13 mouse cellular contexts compared by ENCODE assay signal in genomic region chr10:40604706-40605394, GRCm38 (mm10). TPM values are rescaled to one million over a fixed set of nuclear protein-coding genes. Genes with fewer than 3 reads are reported as not detected.
DNase-seq lines count a peak whose midpoint lies in the region; ATAC-seq lines count a peak whose summit lies in the region.
"Had no signal": no experiment of that assay in that cellular context is flagged by ENCODE, and none has a peak within 500 bp of the region (broad histone marks: within the 10 kb centered on the region; RNA-seq: fewer than 3 reads in every experiment).

No protein-coding gene starts in this region.

- ATAC-seq in kidney, embryonic 14.5 days (ENCODE audit: low FRiP score, low TSS enrichment) = no peak
- ATAC-seq: intestine, embryonic 16.5 days had no signal

- peak; percentile 12 for DNase-seq in embryo, embryonic 10 days (ENCODE audit: low spot score)
- DNase-seq in embryo, embryonic 9.5 days (ENCODE audit: extremely low spot score) = no peak
- DNase-seq in kidney, postnatal 36 days = peak; percentile 8 to 22
- peak; percentile 31 to 35 for DNase-seq in right cerebral cortex, adult 2 months (ENCODE audit: low spot score in 2 of 2)
- DNase-seq in right cerebral cortex, postnatal 4 days = no peak
- DNase-seq in MN1 (ENCODE audit: low spot score) = no peak
- no peak for DNase-seq in urinary bladder, postnatal 25 days (ENCODE audit: low spot score)
- DNase-seq: cerebellum, adult 11-12 months had no signal

- no peak overlapping the region for H3K4me3 ChIP-seq in kidney, embryonic 14.5 days (ENCODE audit: low read length)
- H3K4me3 ChIP-seq: limb, embryonic 13.5 days; neural tube, embryonic 15.5 days had no signal

- no peaks in the 10 kb centered on the region for H3K27me3 ChIP-seq in kidney, embryonic 14.5 days (ENCODE audit: control insufficient read depth, insufficient read depth, low read length)
- H3K27me3 ChIP-seq: limb, embryonic 13.5 days; neural tube, embryonic 15.5 days had no signal

- peaks cover 11% of the 10 kb centered on the region; the same call in 1 of the 2 replicates for H3K9me3 ChIP-seq in kidney, embryonic 14.5 days (ENCODE audit: control insufficient read depth, low read length)
- H3K9me3 ChIP-seq: neural tube, embryonic 15.5 days had no signal

- WGBS in kidney, embryonic 14.5 days = 63% methylated on average over 6 of the region's 6 CpGs

- H3K27ac ChIP-seq in kidney, embryonic 14.5 days (ENCODE audit: low read depth, low read length) = no peak overlapping the region
- H3K27ac ChIP-seq: limb, embryonic 13.5 days; neural tube, embryonic 15.5 days had no signal

- no peak overlapping the region for H3K4me2 ChIP-seq in kidney, embryonic 14.5 days (replicated peaks; ENCODE audit: low read depth, low read length)
- H3K4me2 ChIP-seq: heart, embryonic 11.5 days; limb, embryonic 13.5 days; neural tube, embryonic 15.5 days had no signal

- no peaks in the 10 kb centered on the region for H3K36me3 ChIP-seq in kidney, embryonic 14.5 days (ENCODE audit: control insufficient read depth, insufficient read depth, low read length)
- H3K36me3 ChIP-seq: limb, embryonic 13.5 days; neural tube, embryonic 15.5 days had no signal

- no peaks in the 10 kb centered on the region for H3K4me1 ChIP-seq in kidney, embryonic 14.5 days (ENCODE audit: control insufficient read depth, insufficient read depth, low read length)
- H3K4me1 ChIP-seq: limb, embryonic 13.5 days; neural tube, embryonic 15.5 days had no signal

- no peak overlapping the region for H3K9ac ChIP-seq in kidney, embryonic 14.5 days (ENCODE audit: low read depth, low read length)
- H3K9ac ChIP-seq: limb, embryonic 13.5 days; neural tube, embryonic 15.5 days had no signal

RNA-seq across cellular contexts. Expression of gene Ddo, which starts 25.0 kb away (rescaled TPM):
- 0.14 and 0.20 TPM in 2 replicates for polyA plus RNA-seq in kidney, embryonic 14.5 days (2014; fragmentation: Nextera tagmentation; extraction: Ambion mirVana)

RNA-seq across cellular contexts. Expression of gene Slc22a16, which starts 34.7 kb away (rescaled TPM):
- not detected in 2 replicates for polyA plus RNA-seq in kidney, embryonic 14.5 days (2014; fragmentation: Nextera tagmentation; extraction: Ambion mirVana)
- polyA plus RNA-seq: heart, embryonic 11.5 days; intestine, embryonic 16.5 days; limb, embryonic 13.5 days; neural tube, embryonic 15.5 days had no signal

Comparison
In these comparisons a context has a peak if more than half of its experiments do, and no peak if none do; other contexts are left out.
1. DNase-seq: peak in embryo, embryonic 10 days (single experiment), kidney, postnatal 36 days (2 of 2) and right cerebral cortex, adult 2 months (2 of 2); none in embryo, embryonic 9.5 days (single experiment), right cerebral cortex, postnatal 4 days (single experiment), MN1 (single experiment) and urinary bladder, postnatal 25 days (single experiment).